Mouse (Mus musculus) MEL (cell line): ENCODE results near the gene Galnt10. TPM values are rescaled to one million over a fixed set of nuclear protein-coding genes. Genes with fewer than 3 reads are reported as not detected.
A peak's percentile ranks its signal among the peaks of the same experiment; 100 is the strongest.

Experiments
- DNase-seq: peaks from one replicate; pipeline ENCODE4 v3.0.0; 2011; ENCODE audit warnings: low read depth, low spot score
- H3K27ac ChIP-seq: 2 replicates; pipeline ENCODE4 v1.5.1; 2012; ENCODE audit warnings: low read depth, mild to moderate bottlenecking, control low read depth, low read length, moderate library complexity; ENCODE audit not compliant: control insufficient read depth
- H3K27me3 ChIP-seq, 2 experiments: fragments of 150-350 bp in 1 of 2; sonication (generic) in 1 of 2; 2 replicates each; pipeline ENCODE4 v1.6.1; 2012; ENCODE audit warnings: low read length in 2 of 2, mild to moderate bottlenecking in 2 of 2, improper control_type of control experiment in 1 of 2, moderate library complexity in 1 of 2; ENCODE audit not compliant: insufficient read depth in 2 of 2, control insufficient read depth in 1 of 2
- H3K36me3 ChIP-seq, 2 experiments: 2 replicates each; pipeline ENCODE4 v1.6.1; 2012 to 2014; ENCODE audit warnings: low read length in 2 of 2, improper control_type of control experiment in 1 of 2, inconsistent platforms in 1 of 2, mild to moderate bottlenecking in 1 of 2; ENCODE audit not compliant: insufficient read depth in 2 of 2, control insufficient read depth in 1 of 2
- H3K4me1 ChIP-seq, 2 experiments: fragments of 150-350 bp in 1 of 2; sonication (generic) in 1 of 2; 2 replicates each; pipeline ENCODE4 v1.6.1; 2012; ENCODE audit warnings: low read length in 2 of 2, improper control_type of control experiment in 1 of 2, mild to moderate bottlenecking in 1 of 2; ENCODE audit not compliant: insufficient read depth in 2 of 2, control insufficient read depth in 1 of 2
- H3K4me3 ChIP-seq, 2 experiments: fragments of 150-350 bp in 1 of 2; sonication (generic) in 1 of 2; 2 replicates each; pipeline ENCODE4 v1.5.1; 2012; ENCODE audit warnings: low read depth in 2 of 2, low read length in 2 of 2, mild to moderate bottlenecking in 2 of 2, moderate library complexity in 2 of 2, control low read depth in 1 of 2, improper control_type of control experiment in 1 of 2; ENCODE audit not compliant: control insufficient read depth in 1 of 2, insufficient read depth in 1 of 2
- H3K79me2 ChIP-seq: 2 replicates; pipeline ENCODE4 v1.6.1; 2012; ENCODE audit warnings: mild to moderate bottlenecking, low read length, moderate library complexity; ENCODE audit not compliant: control insufficient read depth, poor library complexity, insufficient read depth
- H3K9ac ChIP-seq: 2 replicates; pipeline ENCODE4 v1.6.1; 2012; ENCODE audit warnings: low read depth, mild to moderate bottlenecking, control low read depth, low read length, moderate library complexity; ENCODE audit not compliant: control insufficient read depth, poor library complexity, severe bottlenecking
- H3K9me3 ChIP-seq: fragments of 150-350 bp; sonication (generic); replicated peaks from 2 replicates; pipeline ENCODE4 v1.6.1; 2012; ENCODE audit warnings: mild to moderate bottlenecking, low read length, improper control_type of control experiment, moderate library complexity; ENCODE audit not compliant: insufficient read depth
- BHLHE40 ChIP-seq: IDR thresholded peaks from 2 replicates; pipeline ENCODE4 v1.6.1; 2012; ENCODE audit warnings: low read depth, mild to moderate bottlenecking, inconsistent platforms, low read length, improper control_type of control experiment, borderline replicate concordance
- HCFC1 ChIP-seq: IDR thresholded peaks from 2 replicates; pipeline ENCODE4 v1.6.1; 2012; ENCODE audit warnings: low read depth, mild to moderate bottlenecking, inconsistent platforms, low read length, improper control_type of control experiment, moderate library complexity
- MAFK ChIP-seq: IDR thresholded peaks from 2 replicates; pipeline ENCODE4 v1.6.1; 2011; ENCODE audit warnings: low read depth, mild to moderate bottlenecking, low read length, improper control_type of control experiment, borderline replicate concordance
- NRF1 ChIP-seq: IDR thresholded peaks from 2 replicates; pipeline ENCODE4 v1.6.1; 2014; ENCODE audit warnings: low read depth, mild to moderate bottlenecking, inconsistent platforms, low read length, improper control_type of control experiment, moderate library complexity; ENCODE audit not compliant: poor library complexity, insufficient read depth, severe bottlenecking
- POLR2A ChIP-seq, 2 experiments: IDR thresholded peaks; 2 replicates each; pipeline ENCODE4 v1.6.1; 2011 to 2012; ENCODE audit warnings: low read length in 2 of 2, mild to moderate bottlenecking in 2 of 2, control low read depth in 1 of 2, improper control_type of control experiment in 1 of 2, low read depth in 1 of 2, moderate library complexity in 1 of 2; ENCODE audit not compliant: control insufficient read depth in 1 of 2, insufficient read depth in 1 of 2, poor library complexity in 1 of 2
- POLR2AphosphoS2 ChIP-seq: IDR thresholded peaks from 2 replicates; pipeline ENCODE4 v1.6.1; 2011; ENCODE audit warnings: low read length, improper control_type of control experiment
- RAD21 ChIP-seq: IDR thresholded peaks from 2 replicates; pipeline ENCODE4 v1.6.1; 2011; ENCODE audit warnings: mild to moderate bottlenecking, low read depth, low read length, improper control_type of control experiment
- TBP ChIP-seq: IDR thresholded peaks from 2 replicates; pipeline ENCODE4 v1.8.0; 2011; ENCODE audit warnings: low read depth, low read length, improper control_type of control experiment
- TCF12 ChIP-seq: IDR thresholded peaks from 2 replicates; pipeline ENCODE4 v1.6.1; 2014; ENCODE audit warnings: low read depth, mild to moderate bottlenecking, inconsistent platforms, low read length, improper control_type of control experiment, moderate library complexity
- USF2 ChIP-seq, 2 experiments: IDR thresholded peaks; 2 replicates each; pipeline ENCODE4 v1.6.1; 2011 to 2012; ENCODE audit warnings: improper control_type of control experiment in 2 of 2, low read length in 2 of 2, borderline replicate concordance in 1 of 2, inconsistent platforms in 1 of 2, low read depth in 1 of 2, mild to moderate bottlenecking in 1 of 2; ENCODE audit not compliant: insufficient read depth in 1 of 2
- ZMIZ1 ChIP-seq: IDR thresholded peaks from 2 replicates; pipeline ENCODE4 v1.6.1; 2012; ENCODE audit warnings: low read depth, mild to moderate bottlenecking, inconsistent platforms, low read length, improper control_type of control experiment, moderate library complexity
- ZNF384 ChIP-seq: IDR thresholded peaks from 2 replicates; pipeline ENCODE4 v1.6.1; 2012; ENCODE audit warnings: low read depth, mild to moderate bottlenecking, inconsistent platforms, low read length, improper control_type of control experiment
- polyA plus RNA-seq, 2 experiments: library from polyadenylated mRNA; stranded (reverse) in 1 of 2; unstranded in 1 of 2; fragments of >175 nt in 1 of 2; fragments of >200 nt in 1 of 2; gene quantifications; 2 replicates each; pipeline versions ENCODE4 v1.2.1 to v1.2.4; 2012; ENCODE audit warnings: low replicate concordance in 2 of 2, low read depth in 1 of 2; ENCODE audit not compliant: insufficient read length in 2 of 2, insufficient read depth in 1 of 2, missing spikeins in 1 of 2
- total RNA-seq: library from RNA; depleted of rRNA; stranded (reverse); fragments of 300-350 nt; gene quantifications from 2 replicates; pipeline ENCODE4 v1.2.3, GENCODE M21; 2012

Gene Galnt10
- total and polyA plus RNA-seq, 3 experiments = 26.7 to 27.4 TPM; not detected in 1

DNA sequence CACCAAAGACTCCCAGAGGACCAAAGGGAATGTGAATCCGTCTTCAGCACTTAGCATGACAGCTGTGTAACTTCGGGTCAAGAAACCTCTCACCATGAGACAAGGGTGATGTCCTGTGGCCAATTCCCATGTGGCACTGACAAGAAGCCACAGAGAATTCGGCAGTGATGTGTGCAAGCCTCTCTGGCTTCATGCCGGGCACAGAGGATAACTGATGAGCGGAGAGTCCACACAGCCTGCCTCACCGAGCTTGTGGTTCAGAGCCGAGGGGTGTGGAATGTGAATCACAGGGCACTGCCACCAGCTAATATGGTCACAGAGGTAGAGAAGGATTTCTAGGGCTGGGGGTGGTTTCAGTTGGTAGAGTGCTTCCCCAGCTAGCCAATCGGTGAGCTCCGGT lies 113.4 kb downstream of the Galnt10 start:
- Histone ChIP-seq H3K79me2 (no peaks in the 10 kb centered on the region), H3K9ac (no peak overlapping the region), H3K27ac (no peak overlapping the region), H3K27me3 (no peaks in the 10 kb centered on the region), H3K4me1 (no peaks in the 10 kb centered on the region), H3K4me3 (no peak overlapping the region), H3K36me3 (peaks cover 0 to 1% of the 10 kb centered on the region in 2 experiments; a peak in 1 of 4 replicates), H3K9me3 (no peaks in the 10 kb centered on the region)
- no peak for DNase-seq
- no peak for TF ChIP-seq TCF12
- no peak for TF ChIP-seq ZNF384
- no peak for TF ChIP-seq TBP
- TF ChIP-seq USF2 (IDR thresholded peaks at IDR 0.05; ENCODE audit: borderline replicate concordance in 1 of 2, insufficient read depth in 1 of 2, low read depth in 1 of 2, low read length in 2 of 2) = no peak
- TF ChIP-seq ZMIZ1 = no peak

DNA sequence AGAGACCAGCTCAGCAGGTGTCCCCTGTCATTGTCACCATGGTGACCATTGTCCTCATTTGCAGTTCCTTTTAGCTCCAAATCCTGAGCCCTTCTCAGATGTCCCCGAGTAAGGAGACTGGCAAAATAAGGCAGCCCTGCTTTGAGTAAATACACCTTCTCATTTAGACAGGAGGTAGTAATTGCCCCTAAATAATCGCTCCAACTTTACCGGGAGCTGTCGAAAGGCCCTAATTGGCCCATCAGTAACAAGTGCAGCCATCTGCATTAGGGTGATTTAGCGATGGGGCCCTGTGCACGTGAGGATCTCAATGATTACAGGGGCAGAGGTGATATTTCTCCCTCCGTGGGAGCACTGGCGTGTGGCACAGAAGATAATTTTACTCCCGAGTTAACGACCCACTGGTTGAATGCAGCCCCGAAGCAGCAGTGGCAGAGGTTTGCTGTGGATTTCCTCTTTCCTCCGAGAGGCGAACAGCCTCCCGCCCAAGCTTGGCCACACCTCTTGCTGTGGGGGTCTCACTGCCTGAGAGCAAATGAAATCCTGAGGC lies 115.3 kb downstream of the Galnt10 start:
- DNase-seq = no peak
- no peaks in the 10 kb centered on the region for H3K4me1 ChIP-seq
- no peaks in the 10 kb centered on the region for H3K79me2 ChIP-seq
- no peaks in the 10 kb centered on the region for H3K9me3 ChIP-seq
- no peak overlapping the region for H3K4me3 ChIP-seq
- no peaks in the 10 kb centered on the region for H3K36me3 ChIP-seq
- H3K27ac ChIP-seq = no peak overlapping the region
- no peaks in the 10 kb centered on the region for H3K27me3 ChIP-seq
- no peak overlapping the region for H3K9ac ChIP-seq
- TF ChIP-seq NRF1 (no peak), RAD21 (no peak), BHLHE40 (0 out of 2 replicates have a peak, but pooled peaks have one; percentile 39), POLR2AphosphoS2 (no peak)

DNA sequence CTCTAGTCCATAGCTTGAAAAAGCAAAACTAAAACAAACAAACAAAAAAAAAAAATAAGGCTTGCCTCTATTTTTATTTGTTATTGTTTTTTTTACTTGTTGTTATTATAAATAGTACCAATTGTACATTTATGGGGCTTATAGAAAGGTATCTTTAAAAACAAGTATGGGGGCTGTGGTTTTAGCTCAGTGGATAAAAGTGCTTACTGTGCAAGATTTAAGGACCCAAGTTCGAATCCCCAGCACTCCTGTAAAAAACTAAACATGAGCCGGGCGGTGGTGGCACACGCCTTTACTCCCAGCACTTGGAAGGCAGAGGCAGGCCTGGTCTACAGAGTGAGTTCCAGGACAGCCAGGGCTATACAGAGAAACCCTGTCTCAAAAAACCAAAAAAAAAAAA lies 116.1 kb downstream of the Galnt10 start:
- Histone ChIP-seq H3K27ac (no peak overlapping the region), H3K4me3 (no peak overlapping the region), H3K79me2 (no peaks in the 10 kb centered on the region)
- DNase-seq = no peak
- TF ChIP-seq POLR2AphosphoS2 = no peak
- TF ChIP-seq MAFK = no peak
- no peak for TF ChIP-seq HCFC1
- no peak for TF ChIP-seq POLR2A (IDR thresholded peaks at IDR 0.05; ENCODE audit: control insufficient read depth in 1 of 2, insufficient read depth in 1 of 2, low read depth in 1 of 2, low read length in 2 of 2, poor library complexity in 1 of 2)
- TF ChIP-seq TBP = no peak
- TF ChIP-seq, all 39 proteins: peak for 0
- no peaks in the 10 kb centered on the region for H3K9me3 ChIP-seq
- H3K4me1 ChIP-seq = no peaks in the 10 kb centered on the region
- H3K27me3 ChIP-seq = no peaks in the 10 kb centered on the region
- H3K36me3 ChIP-seq = no peaks in the 10 kb centered on the region
- no peak overlapping the region for H3K9ac ChIP-seq
